Mouse (Mus musculus): ENCODE results near the gene Pts.
A peak's percentile ranks its signal among the peaks of the same experiment; 100 is the strongest.

Gene Pts

GRCm38 (mm10) chr9:50533328-50533727 is 4.8 kb upstream of the Pts start:
- DNase-seq (ENCODE audit: extremely low read depth, low read depth), result peak; percentile 95

DNA sequence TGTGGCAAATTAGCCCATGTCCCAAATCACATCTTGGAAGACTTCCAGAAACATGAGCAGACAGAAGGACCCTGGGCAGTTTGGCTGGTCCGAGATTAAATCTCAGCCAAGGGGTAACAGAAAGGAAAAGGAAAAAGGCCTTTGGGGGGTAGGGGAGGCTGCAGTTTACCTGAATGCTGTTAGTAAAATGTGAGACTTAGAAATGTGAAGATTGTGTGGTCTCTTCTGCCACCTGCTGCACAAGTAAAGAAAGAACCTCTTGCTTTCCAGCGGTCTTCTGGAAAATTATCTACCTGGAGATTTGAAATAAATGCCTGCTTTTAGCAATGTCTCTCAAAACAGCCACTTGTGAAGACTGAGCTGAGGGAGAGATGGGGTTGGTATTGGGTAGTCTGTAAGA is 2.4 kb upstream of the Pts start:
- DNase-seq (ENCODE audit: extremely low read depth, low read depth), result peak; percentile 32

DNA sequence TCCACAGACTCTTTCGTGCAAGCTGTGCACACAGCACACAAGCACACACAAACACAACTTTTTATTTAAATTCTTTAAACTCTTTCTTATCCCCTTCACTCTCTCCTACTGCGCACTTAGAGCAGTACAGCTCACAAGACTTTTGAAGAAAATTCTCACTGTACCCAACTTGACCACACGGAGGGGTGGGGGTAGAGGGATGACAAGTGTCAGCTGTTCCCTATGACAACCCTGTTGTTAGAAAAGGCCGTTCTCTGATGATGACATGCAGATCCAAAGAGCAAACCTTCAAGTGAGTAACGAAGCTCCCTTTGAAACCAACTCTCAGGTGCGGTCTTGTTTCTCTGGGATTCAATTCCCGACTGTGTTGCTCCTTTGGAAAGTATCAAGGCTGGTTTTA is 664 bp downstream of the Pts start:
- DNase-seq (ENCODE audit: extremely low read depth, low read depth), result no peak

- DNase-seq (ENCODE audit: extremely low read depth, low read depth), result no peak
These were observed 2.9 kb downstream of the Pts start for GRCm38 (mm10) chr9:50525585-50525984.

- no peak for DNase-seq (ENCODE audit: extremely low read depth, low read depth)
These were observed 3.6 kb downstream of the Pts start for GRCm38 (mm10) chr9:50524936-50525335.

DNA sequence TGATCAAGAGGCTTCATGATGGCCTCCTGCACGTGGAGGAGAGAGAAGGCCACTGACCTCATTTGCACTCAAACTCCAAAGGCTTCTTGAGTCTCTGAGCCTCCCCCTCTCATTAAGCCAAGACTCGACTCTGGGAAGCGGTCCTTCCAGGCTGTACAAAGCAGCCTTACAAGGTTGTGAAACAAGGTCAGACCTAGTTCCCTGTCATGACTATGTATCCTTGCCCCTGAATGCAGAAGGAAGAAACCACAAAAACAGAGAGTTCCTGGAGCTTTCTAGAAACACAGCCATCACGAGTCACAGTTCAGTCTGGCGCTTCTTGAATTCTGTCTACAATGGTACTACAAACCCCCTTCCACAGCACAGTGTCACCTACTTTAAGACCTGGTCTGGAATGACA is 6.0 kb downstream of the Pts start:
- no peak for DNase-seq (ENCODE audit: extremely low read depth, low read depth)

GRCm38 (mm10) chr9:50521562-50521961 is 7.0 kb downstream of the Pts start:
- no peak for DNase-seq (ENCODE audit: extremely low read depth, low read depth)

GRCm38 (mm10) chr9:50520748-50521147 is 7.8 kb downstream of the Pts start:
- no peak for DNase-seq (ENCODE audit: extremely low read depth, low read depth)

GRCm38 (mm10) chr9:50518781-50519180 is 9.7 kb downstream of the Pts start:
- DNase-seq (ENCODE audit: extremely low read depth, low read depth), result no peak

DNA sequence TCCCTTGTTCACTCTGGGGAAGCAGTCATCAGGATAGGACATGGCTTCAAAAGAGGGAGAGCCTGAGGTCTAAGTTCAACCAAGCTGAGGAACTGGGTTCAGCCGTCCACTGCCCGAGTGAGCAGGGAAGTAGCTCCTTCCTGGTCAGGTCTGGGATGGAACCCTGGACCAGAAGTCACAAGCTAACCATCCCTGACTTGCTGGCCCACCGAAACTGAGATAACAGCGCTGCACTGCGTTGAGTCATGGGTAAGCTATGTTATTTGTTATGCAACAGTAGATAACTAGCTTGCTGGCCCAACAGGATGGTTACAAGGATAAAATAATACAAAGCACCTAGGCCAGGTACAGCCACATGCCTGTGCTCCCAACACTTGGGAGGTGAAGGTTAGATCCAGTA is 13.1 kb downstream of the Pts start:
- no peak for DNase-seq (ENCODE audit: extremely low read depth, low read depth)

GRCm38 (mm10) chr9:50507570-50507969 is 21.0 kb downstream of the Pts start:
- DNase-seq (ENCODE audit: extremely low read depth, low read depth), result no peak

- no peak for DNase-seq (ENCODE audit: extremely low read depth, low read depth)
These were observed 23.1 kb downstream of the Pts start for GRCm38 (mm10) chr9:50505405-50505804.

GRCm38 (mm10) chr9:50502949-50503348 is 25.6 kb downstream of the Pts start:
- no peak for DNase-seq (ENCODE audit: extremely low read depth, low read depth)

DNA sequence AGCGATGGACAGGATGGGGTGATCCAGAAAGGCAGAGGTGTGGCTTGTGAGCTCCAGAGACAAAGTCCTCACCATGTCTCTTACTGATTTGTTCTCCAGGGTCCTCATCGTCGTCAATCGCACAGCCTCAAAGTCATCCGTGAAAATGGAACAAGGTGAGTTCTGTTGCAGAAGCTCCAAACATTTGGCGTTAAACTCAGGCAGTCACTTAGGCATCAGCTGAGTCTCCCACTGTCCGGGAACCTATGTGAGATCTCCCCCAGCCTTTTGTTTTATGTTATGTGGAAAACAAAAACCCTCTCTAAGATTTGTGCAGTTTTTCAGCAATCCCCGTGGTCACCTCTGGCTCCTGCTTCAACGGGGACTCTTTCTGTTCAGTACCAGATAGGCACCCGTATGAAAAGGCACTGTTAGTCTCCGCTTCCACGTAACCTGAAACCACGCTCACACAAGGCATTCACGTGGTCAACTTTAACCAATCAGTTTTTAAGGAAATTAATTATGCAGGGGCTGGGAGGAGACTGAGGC is 27.5 kb downstream of the Pts start:
- peak; percentile 90 for DNase-seq (ENCODE audit: extremely low read depth, low read depth)

GRCm38 (mm10) chr9:50500467-50500973 is 28.0 kb downstream of the Pts start:
- DNase-seq (ENCODE audit: extremely low read depth, low read depth), result no peak

GRCm38 (mm10) chr9:50499781-50500180 is 28.7 kb downstream of the Pts start:
- no peak for DNase-seq (ENCODE audit: extremely low read depth, low read depth)

DNA sequence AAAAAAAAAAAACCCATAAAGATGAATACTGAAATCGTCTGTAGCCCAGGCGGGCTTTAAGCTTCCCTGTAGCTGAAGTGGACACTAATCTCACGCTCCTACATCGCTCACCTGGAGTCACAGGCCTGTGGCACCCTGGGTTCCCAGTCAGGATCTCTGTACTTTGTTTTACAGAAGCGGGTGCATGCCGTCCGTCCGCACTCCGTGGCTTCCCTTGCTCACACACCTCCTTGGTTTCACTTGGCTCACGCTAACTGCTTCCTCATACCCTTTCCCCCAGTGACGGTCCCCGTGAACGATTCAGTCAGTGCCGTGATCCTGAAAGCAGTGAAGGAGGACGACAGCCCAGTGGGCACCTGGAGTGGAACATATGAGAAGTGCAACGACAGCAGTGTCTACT is 29.7 kb downstream of the Pts start:
- DNase-seq (ENCODE audit: extremely low read depth, low read depth), result no peak

- no peak for DNase-seq (ENCODE audit: extremely low read depth, low read depth)
These were observed 31.0 kb downstream of the Pts start for GRCm38 (mm10) chr9:50497536-50497935.

DNA sequence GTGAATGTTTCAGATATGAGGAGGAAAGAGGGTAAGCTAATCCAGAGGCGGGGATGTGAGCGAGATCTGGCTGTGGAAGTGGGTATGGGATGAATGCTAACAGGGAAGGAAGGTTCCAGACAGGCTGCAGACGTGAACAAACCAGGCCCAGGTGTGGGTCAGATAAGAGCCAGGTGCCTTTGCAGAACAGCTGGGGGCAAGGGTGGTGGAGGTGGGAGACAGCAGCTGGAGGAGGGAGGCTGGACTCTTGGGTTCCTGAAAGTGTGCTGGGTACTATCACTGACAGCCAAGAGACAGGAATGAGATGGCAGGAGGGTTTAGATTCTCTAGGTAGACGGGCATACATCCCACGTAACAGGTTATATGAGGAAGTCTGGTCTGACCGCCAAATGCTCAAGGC is 31.4 kb downstream of the Pts start:
- no peak for DNase-seq (ENCODE audit: extremely low read depth, low read depth)

GRCm38 (mm10) chr9:50496546-50496945 is 32.0 kb downstream of the Pts start:
- peak; percentile 49 for DNase-seq (ENCODE audit: extremely low read depth, low read depth)

GRCm38 (mm10) chr9:50496151-50496505 is 32.4 kb downstream of the Pts start:
- peak; percentile 84 for DNase-seq (ENCODE audit: extremely low read depth, low read depth)

- no peak for DNase-seq (ENCODE audit: extremely low read depth, low read depth)
These were observed 32.9 kb downstream of the Pts start for GRCm38 (mm10) chr9:50495405-50496150.

DNA sequence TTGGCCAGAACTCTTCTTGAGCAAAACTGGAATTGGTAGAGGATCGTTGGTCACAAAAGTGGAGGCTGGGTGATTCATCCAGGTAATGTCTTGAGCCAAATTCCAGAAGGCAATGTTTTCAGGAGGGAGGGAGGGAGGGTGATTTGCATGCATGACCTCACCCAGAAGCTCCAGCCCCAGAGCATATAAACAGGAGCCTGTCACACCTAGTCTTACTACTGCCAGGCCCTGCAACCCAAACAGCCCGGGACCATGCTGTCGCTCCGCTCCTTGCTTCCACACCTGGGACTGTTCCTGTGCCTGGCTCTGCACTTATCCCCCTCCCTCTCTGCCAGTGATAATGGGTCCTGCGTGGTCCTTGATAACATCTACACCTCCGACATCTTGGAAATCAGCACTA is 34.2 kb downstream of the Pts start, which contains the start of gene Plet1:
Gene Plet1, plus strand, starts transcription at position 215 of the 400 bp plus-strand sequence.
- DNase-seq (ENCODE audit: extremely low read depth, low read depth), result no peak

Measured in MEL-GATA-1-ER (cell line).